Mouse (Mus musculus): ENCODE data around the gene Zdhhc16. TPM values are rescaled to one million over a fixed set of nuclear protein-coding genes. Genes with fewer than 3 reads are reported as not detected.

Gene Zdhhc16
- polyA plus RNA-seq, 1 experiment from 2014 or later: 70.8 TPM

- H3K36me3 ChIP-seq (replicated peaks; ENCODE audit: control insufficient read depth, insufficient read depth): no peaks in the 10 kb centered on the region
- H3K27ac ChIP-seq: peak within 1 kb of the TSS; percentile 84
- no peaks in the 10 kb centered on the region for H3K9me3 ChIP-seq (ENCODE audit: control insufficient read depth, low read length)
- H3K4me1 ChIP-seq (replicated peaks; ENCODE audit: control insufficient read depth, insufficient read depth, low read length): peaks cover 8% of the 10 kb centered on the region
- no peak for ATAC-seq (ENCODE audit: low FRiP score)
- H3K9ac ChIP-seq: peak within 1 kb of the TSS; percentile 75
- DNase-seq (ENCODE audit: low spot score): no peak
- H3K4me3 ChIP-seq (replicated peaks; ENCODE audit: low read length): peak within 1 kb of the TSS; percentile 79
- 0% methylated on average over 28 of the region's 33 CpGs for WGBS
- peaks cover 9% of the 10 kb centered on the region for H3K27me3 ChIP-seq (ENCODE audit: control insufficient read depth, insufficient read depth, low read length)
- H3K4me2 ChIP-seq (replicated peaks): peak within 1 kb of the TSS; percentile 100
These were observed 48.3 kb downstream of the Zdhhc16 start, which contains the start of gene Ubtd1 for GRCm38 (mm10) chr19:41981595-41981927. Gene Ubtd1, plus strand, starts transcription at chr19:41981763.

GRCm38 (mm10) chr19:41981931-41982790, 48.9 kb downstream of the Zdhhc16 start:
- WGBS: under 1% methylated on average over 74 of the region's 74 CpGs
- Histone ChIP-seq H3K9me3 (ENCODE audit: control insufficient read depth, low read length) (no peaks in the 10 kb centered on the region), H3K27ac (peak overlapping the region; percentile 84), H3K4me1 (replicated peaks; ENCODE audit: control insufficient read depth, insufficient read depth, low read length) (peaks cover 8% of the 10 kb centered on the region), H3K4me2 (replicated peaks) (peak overlapping the region; percentile 100), H3K4me3 (replicated peaks; ENCODE audit: low read length) (peak overlapping the region; percentile 79), H3K9ac (peak overlapping the region; percentile 75), H3K27me3 (ENCODE audit: control insufficient read depth, insufficient read depth, low read length) (peaks cover 9% of the 10 kb centered on the region), H3K36me3 (replicated peaks; ENCODE audit: control insufficient read depth, insufficient read depth) (no peaks in the 10 kb centered on the region)
- DNase-seq (ENCODE audit: low spot score): no peak
- no peak for ATAC-seq (ENCODE audit: low FRiP score)

GRCm38 (mm10) chr19:41982791-41983150, 49.5 kb downstream of the Zdhhc16 start:
- H3K9me3 ChIP-seq (ENCODE audit: control insufficient read depth, low read length): no peaks in the 10 kb centered on the region
- no peak for DNase-seq (ENCODE audit: low spot score)
- peak overlapping the region; percentile 100 for H3K4me2 ChIP-seq (replicated peaks)
- peaks cover 8% of the 10 kb centered on the region for H3K4me1 ChIP-seq (replicated peaks; ENCODE audit: control insufficient read depth, insufficient read depth, low read length)
- H3K4me3 ChIP-seq (replicated peaks; ENCODE audit: low read length): peak overlapping the region; percentile 79
- no peak for ATAC-seq (ENCODE audit: low FRiP score)
- H3K27ac ChIP-seq: no peak overlapping the region
- H3K9ac ChIP-seq: peak overlapping the region; percentile 75; the same call in 1 of the 2 replicates
- no peaks in the 10 kb centered on the region for H3K36me3 ChIP-seq (replicated peaks; ENCODE audit: control insufficient read depth, insufficient read depth)
- 3% methylated on average over 4 of the region's 4 CpGs for WGBS
- peaks cover 9% of the 10 kb centered on the region for H3K27me3 ChIP-seq (ENCODE audit: control insufficient read depth, insufficient read depth, low read length)

GRCm38 (mm10) chr19:41985994-41986393, 52.7 kb downstream of the Zdhhc16 start:
- Histone ChIP-seq H3K4me2 (replicated peaks) (no peak overlapping the region), H3K9me3 (ENCODE audit: control insufficient read depth, low read length) (no peaks in the 10 kb centered on the region), H3K4me1 (replicated peaks; ENCODE audit: control insufficient read depth, insufficient read depth, low read length) (no peaks in the 10 kb centered on the region), H3K36me3 (replicated peaks; ENCODE audit: control insufficient read depth, insufficient read depth) (no peaks in the 10 kb centered on the region), H3K4me3 (replicated peaks; ENCODE audit: low read length) (no peak overlapping the region), H3K9ac (no peak overlapping the region), H3K27ac (no peak overlapping the region), H3K27me3 (ENCODE audit: control insufficient read depth, insufficient read depth, low read length) (peaks cover 9% of the 10 kb centered on the region)
- ATAC-seq (ENCODE audit: low FRiP score): no peak
- 95% methylated on average over 5 of the region's 5 CpGs for WGBS
- no peak for DNase-seq (ENCODE audit: low spot score)

GRCm38 (mm10) chr19:41987206-41987605, 53.9 kb downstream of the Zdhhc16 start:
- no peak for DNase-seq (ENCODE audit: low spot score)
- 88% methylated on average over 4 of the region's 4 CpGs for WGBS
- Histone ChIP-seq H3K9ac (no peak overlapping the region), H3K36me3 (replicated peaks; ENCODE audit: control insufficient read depth, insufficient read depth) (no peaks in the 10 kb centered on the region), H3K9me3 (ENCODE audit: control insufficient read depth, low read length) (no peaks in the 10 kb centered on the region), H3K4me2 (replicated peaks) (no peak overlapping the region), H3K4me3 (replicated peaks; ENCODE audit: low read length) (no peak overlapping the region), H3K27ac (no peak overlapping the region), H3K4me1 (replicated peaks; ENCODE audit: control insufficient read depth, insufficient read depth, low read length) (no peaks in the 10 kb centered on the region), H3K27me3 (ENCODE audit: control insufficient read depth, insufficient read depth, low read length) (peaks cover 9% of the 10 kb centered on the region)
- ATAC-seq (ENCODE audit: low FRiP score): no peak

- ATAC-seq (ENCODE audit: low FRiP score) (no peak), DNase-seq (ENCODE audit: low spot score) (no peak)
- H3K36me3 ChIP-seq (replicated peaks; ENCODE audit: control insufficient read depth, insufficient read depth): no peaks in the 10 kb centered on the region
- no peaks in the 10 kb centered on the region for H3K27me3 ChIP-seq (ENCODE audit: control insufficient read depth, insufficient read depth, low read length)
- H3K4me2 ChIP-seq (replicated peaks): no peak overlapping the region
- no peaks in the 10 kb centered on the region for H3K4me1 ChIP-seq (replicated peaks; ENCODE audit: control insufficient read depth, insufficient read depth, low read length)
- 87% methylated on average over 6 of the region's 6 CpGs for WGBS
- no peak overlapping the region for H3K4me3 ChIP-seq (replicated peaks; ENCODE audit: low read length)
- no peak overlapping the region for H3K27ac ChIP-seq
- H3K9ac ChIP-seq: no peak overlapping the region
- no peaks in the 10 kb centered on the region for H3K9me3 ChIP-seq (ENCODE audit: control insufficient read depth, low read length)
These were observed 56.5 kb downstream of the Zdhhc16 start for GRCm38 (mm10) chr19:41989810-41990209.

- WGBS: 33% methylated on average over 6 of the region's 6 CpGs
- Histone ChIP-seq H3K27ac (0 out of 2 replicates have a peak overlapping the region, but pooled peaks have one; percentile 47), H3K4me1 (replicated peaks; ENCODE audit: control insufficient read depth, insufficient read depth, low read length) (no peaks in the 10 kb centered on the region), H3K36me3 (replicated peaks; ENCODE audit: control insufficient read depth, insufficient read depth) (no peaks in the 10 kb centered on the region), H3K9ac (no peak overlapping the region), H3K4me2 (replicated peaks) (no peak overlapping the region), H3K4me3 (replicated peaks; ENCODE audit: low read length) (no peak overlapping the region), H3K27me3 (ENCODE audit: control insufficient read depth, insufficient read depth, low read length) (no peaks in the 10 kb centered on the region), H3K9me3 (ENCODE audit: control insufficient read depth, low read length) (no peaks in the 10 kb centered on the region)
- DNase-seq (ENCODE audit: low spot score) (no peak), ATAC-seq (ENCODE audit: low FRiP score) (no peak)
These were observed 58.7 kb downstream of the Zdhhc16 start for GRCm38 (mm10) chr19:41991926-41992477.

GRCm38 (mm10) chr19:41992971-41993370, 59.7 kb downstream of the Zdhhc16 start:
- DNase-seq (ENCODE audit: low spot score) (no peak), ATAC-seq (ENCODE audit: low FRiP score) (no peak)
- H3K9ac ChIP-seq: no peak overlapping the region
- no peaks in the 10 kb centered on the region for H3K36me3 ChIP-seq (replicated peaks; ENCODE audit: control insufficient read depth, insufficient read depth)
- H3K4me2 ChIP-seq (replicated peaks): no peak overlapping the region
- H3K27me3 ChIP-seq (ENCODE audit: control insufficient read depth, insufficient read depth, low read length): no peaks in the 10 kb centered on the region
- WGBS: 83% methylated on average over 2 of the region's 2 CpGs
- no peak overlapping the region for H3K4me3 ChIP-seq (replicated peaks; ENCODE audit: low read length)
- H3K9me3 ChIP-seq (ENCODE audit: control insufficient read depth, low read length): no peaks in the 10 kb centered on the region
- H3K27ac ChIP-seq: no peak overlapping the region
- H3K4me1 ChIP-seq (replicated peaks; ENCODE audit: control insufficient read depth, insufficient read depth, low read length): no peaks in the 10 kb centered on the region

- DNase-seq (ENCODE audit: low spot score): no peak
- 81% methylated on average over 6 of the region's 6 CpGs for WGBS
- Histone ChIP-seq H3K4me2 (replicated peaks) (no peak overlapping the region), H3K4me3 (replicated peaks; ENCODE audit: low read length) (no peak overlapping the region), H3K27ac (no peak overlapping the region), H3K36me3 (replicated peaks; ENCODE audit: control insufficient read depth, insufficient read depth) (no peaks in the 10 kb centered on the region), H3K4me1 (replicated peaks; ENCODE audit: control insufficient read depth, insufficient read depth, low read length) (no peaks in the 10 kb centered on the region), H3K27me3 (ENCODE audit: control insufficient read depth, insufficient read depth, low read length) (no peaks in the 10 kb centered on the region), H3K9me3 (ENCODE audit: control insufficient read depth, low read length) (no peaks in the 10 kb centered on the region), H3K9ac (no peak overlapping the region)
- no peak for ATAC-seq (ENCODE audit: low FRiP score)
These were observed 60.2 kb downstream of the Zdhhc16 start for GRCm38 (mm10) chr19:41993484-41993883.

Measured in hindbrain, embryonic 14.5 days (tissue).